Mouse (Mus musculus) MEL (cell line): Measurements from ENCODE around the gene Tnni2. TPM values are rescaled to one million over a fixed set of nuclear protein-coding genes. Genes with fewer than 3 reads are reported as not detected.

ENCODE experiments used
- DNase-seq: peaks from one replicate; pipeline ENCODE4 v3.0.0; 2011; ENCODE audit warnings: low read depth, low spot score
- H3K27ac ChIP-seq: 2 replicates; pipeline ENCODE4 v1.5.1; 2012; ENCODE audit warnings: low read depth, mild to moderate bottlenecking, control low read depth, low read length, moderate library complexity; ENCODE audit not compliant: control insufficient read depth
- H3K27me3 ChIP-seq, 2 experiments: fragments of 150-350 bp in 1 of 2; sonication (generic) in 1 of 2; 2 replicates each; pipeline ENCODE4 v1.6.1; 2012; ENCODE audit warnings: low read length in 2 of 2, mild to moderate bottlenecking in 2 of 2, improper control_type of control experiment in 1 of 2, moderate library complexity in 1 of 2; ENCODE audit not compliant: insufficient read depth in 2 of 2, control insufficient read depth in 1 of 2
- H3K36me3 ChIP-seq, 2 experiments: 2 replicates each; pipeline ENCODE4 v1.6.1; 2012 to 2014; ENCODE audit warnings: low read length in 2 of 2, improper control_type of control experiment in 1 of 2, inconsistent platforms in 1 of 2, mild to moderate bottlenecking in 1 of 2; ENCODE audit not compliant: insufficient read depth in 2 of 2, control insufficient read depth in 1 of 2
- H3K4me1 ChIP-seq, 2 experiments: fragments of 150-350 bp in 1 of 2; sonication (generic) in 1 of 2; 2 replicates each; pipeline ENCODE4 v1.6.1; 2012; ENCODE audit warnings: low read length in 2 of 2, improper control_type of control experiment in 1 of 2, mild to moderate bottlenecking in 1 of 2; ENCODE audit not compliant: insufficient read depth in 2 of 2, control insufficient read depth in 1 of 2
- H3K4me3 ChIP-seq, 2 experiments: fragments of 150-350 bp in 1 of 2; sonication (generic) in 1 of 2; 2 replicates each; pipeline ENCODE4 v1.5.1; 2012; ENCODE audit warnings: low read depth in 2 of 2, low read length in 2 of 2, mild to moderate bottlenecking in 2 of 2, moderate library complexity in 2 of 2, control low read depth in 1 of 2, improper control_type of control experiment in 1 of 2; ENCODE audit not compliant: control insufficient read depth in 1 of 2, insufficient read depth in 1 of 2
- H3K79me2 ChIP-seq: 2 replicates; pipeline ENCODE4 v1.6.1; 2012; ENCODE audit warnings: mild to moderate bottlenecking, low read length, moderate library complexity; ENCODE audit not compliant: control insufficient read depth, poor library complexity, insufficient read depth
- H3K9ac ChIP-seq: 2 replicates; pipeline ENCODE4 v1.6.1; 2012; ENCODE audit warnings: low read depth, mild to moderate bottlenecking, control low read depth, low read length, moderate library complexity; ENCODE audit not compliant: control insufficient read depth, poor library complexity, severe bottlenecking
- H3K9me3 ChIP-seq: fragments of 150-350 bp; sonication (generic); replicated peaks from 2 replicates; pipeline ENCODE4 v1.6.1; 2012; ENCODE audit warnings: mild to moderate bottlenecking, low read length, improper control_type of control experiment, moderate library complexity; ENCODE audit not compliant: insufficient read depth
- BHLHE40 ChIP-seq: IDR thresholded peaks from 2 replicates; pipeline ENCODE4 v1.6.1; 2012; ENCODE audit warnings: low read depth, mild to moderate bottlenecking, inconsistent platforms, low read length, improper control_type of control experiment, borderline replicate concordance
- CHD1 ChIP-seq: IDR thresholded peaks from 2 replicates; pipeline ENCODE4 v1.6.1; 2012; ENCODE audit warnings: low read depth, mild to moderate bottlenecking, inconsistent platforms, low read length, improper control_type of control experiment
- CTCF ChIP-seq, 3 experiments: IDR thresholded peaks in 2 of 3; conservative IDR thresholded peaks in 1 of 3; 2 replicates each; pipeline ENCODE4 v1.5.1; 2011 to 2012; ENCODE audit warnings: low read length in 3 of 3, low read depth in 2 of 3, mild to moderate bottlenecking in 2 of 3, improper control_type of control experiment in 1 of 3, inconsistent platforms in 1 of 3, mixed read lengths in 1 of 3, moderate library complexity in 1 of 3; ENCODE audit not compliant: control insufficient read depth in 1 of 3, insufficient read depth in 1 of 3, poor library complexity in 1 of 3, severe bottlenecking in 1 of 3
- E2F4 ChIP-seq: IDR thresholded peaks from 2 replicates; pipeline ENCODE4 v1.6.1; 2011; ENCODE audit warnings: low read depth, low read length, improper control_type of control experiment, borderline replicate concordance
- ELF1 ChIP-seq: IDR thresholded peaks from 2 replicates; pipeline ENCODE4 v1.6.1; 2014; ENCODE audit warnings: low read depth, mild to moderate bottlenecking, inconsistent platforms, low read length, improper control_type of control experiment, moderate library complexity
- EP300 ChIP-seq, 2 experiments: IDR thresholded peaks; 2 replicates each; pipeline ENCODE4 v1.6.1; 2011; ENCODE audit warnings: improper control_type of control experiment in 2 of 2, low read length in 2 of 2, low read depth in 1 of 2, mild to moderate bottlenecking in 1 of 2
- GABPA ChIP-seq: IDR thresholded peaks from 2 replicates; pipeline ENCODE4 v1.6.1; 2012; ENCODE audit warnings: low read depth, mild to moderate bottlenecking, inconsistent platforms, low read length, improper control_type of control experiment, moderate library complexity
- HCFC1 ChIP-seq: IDR thresholded peaks from 2 replicates; pipeline ENCODE4 v1.6.1; 2012; ENCODE audit warnings: low read depth, mild to moderate bottlenecking, inconsistent platforms, low read length, improper control_type of control experiment, moderate library complexity
- KAT2A ChIP-seq: conservative IDR thresholded peaks from 2 replicates; pipeline ENCODE4 v1.6.1; 2012; ENCODE audit warnings: low read depth, low read length, improper control_type of control experiment, inconsistent platforms
- MAFK ChIP-seq: IDR thresholded peaks from 2 replicates; pipeline ENCODE4 v1.6.1; 2011; ENCODE audit warnings: low read depth, mild to moderate bottlenecking, low read length, improper control_type of control experiment, borderline replicate concordance
- MAX ChIP-seq: IDR thresholded peaks from 2 replicates; pipeline ENCODE4 v1.6.1; 2011; ENCODE audit warnings: low read length, improper control_type of control experiment
- MEF2A ChIP-seq: IDR thresholded peaks from 2 replicates; pipeline ENCODE4 v1.6.1; 2014; ENCODE audit warnings: low read depth, mild to moderate bottlenecking, inconsistent platforms, low read length, improper control_type of control experiment; ENCODE audit not compliant: poor library complexity, insufficient replicate concordance, severe bottlenecking; ENCODE audit errors: extremely low read depth
- MXI1 ChIP-seq: IDR thresholded peaks from 2 replicates; pipeline ENCODE4 v1.6.1; 2011; ENCODE audit warnings: mild to moderate bottlenecking, low read depth, low read length, improper control_type of control experiment
- MYC ChIP-seq: IDR thresholded peaks from 2 replicates; pipeline ENCODE4 v1.6.1; 2011; ENCODE audit warnings: low read depth, mild to moderate bottlenecking, low read length, improper control_type of control experiment, moderate library complexity
- NELFE ChIP-seq: IDR thresholded peaks from 2 replicates; pipeline ENCODE4 v1.6.1; 2011; ENCODE audit warnings: low read depth, low read length, improper control_type of control experiment
- NRF1 ChIP-seq: IDR thresholded peaks from 2 replicates; pipeline ENCODE4 v1.6.1; 2014; ENCODE audit warnings: low read depth, mild to moderate bottlenecking, inconsistent platforms, low read length, improper control_type of control experiment, moderate library complexity; ENCODE audit not compliant: poor library complexity, insufficient read depth, severe bottlenecking
- POLR2AphosphoS2 ChIP-seq: IDR thresholded peaks from 2 replicates; pipeline ENCODE4 v1.6.1; 2011; ENCODE audit warnings: low read length, improper control_type of control experiment
- RAD21 ChIP-seq: IDR thresholded peaks from 2 replicates; pipeline ENCODE4 v1.6.1; 2011; ENCODE audit warnings: mild to moderate bottlenecking, low read depth, low read length, improper control_type of control experiment
- SIN3A ChIP-seq: IDR thresholded peaks from 2 replicates; pipeline ENCODE4 v1.6.1; 2012; ENCODE audit warnings: low read length, improper control_type of control experiment, inconsistent platforms
- TBP ChIP-seq: IDR thresholded peaks from 2 replicates; pipeline ENCODE4 v1.8.0; 2011; ENCODE audit warnings: low read depth, low read length, improper control_type of control experiment
- UBTF ChIP-seq: IDR thresholded peaks from 2 replicates; pipeline ENCODE4 v1.6.1; 2012; ENCODE audit warnings: low read depth, mild to moderate bottlenecking, inconsistent platforms, low read length, improper control_type of control experiment, moderate library complexity, borderline replicate concordance; ENCODE audit not compliant: insufficient read depth
- USF1 ChIP-seq: IDR thresholded peaks from 2 replicates; pipeline ENCODE4 v1.6.1; 2014; ENCODE audit warnings: low read depth, mild to moderate bottlenecking, inconsistent platforms, low read length, improper control_type of control experiment, moderate library complexity
- ZC3H11A ChIP-seq: IDR thresholded peaks from 2 replicates; pipeline ENCODE4 v1.6.1; 2012; ENCODE audit warnings: low read depth, mild to moderate bottlenecking, inconsistent platforms, low read length, improper control_type of control experiment
- polyA plus RNA-seq, 2 experiments: library from polyadenylated mRNA; stranded (reverse) in 1 of 2; unstranded in 1 of 2; fragments of >175 nt in 1 of 2; fragments of >200 nt in 1 of 2; gene quantifications; 2 replicates each; pipeline versions ENCODE4 v1.2.1 to v1.2.4; 2012; ENCODE audit warnings: low replicate concordance in 2 of 2, low read depth in 1 of 2; ENCODE audit not compliant: insufficient read length in 2 of 2, insufficient read depth in 1 of 2, missing spikeins in 1 of 2
- total RNA-seq: library from RNA; depleted of rRNA; stranded (reverse); fragments of 300-350 nt; gene quantifications from 2 replicates; pipeline ENCODE4 v1.2.3, GENCODE M21; 2012

Gene Tnni2
- total and polyA plus RNA-seq, 3 experiments, result 0.84 TPM; not detected in 2

DNA sequence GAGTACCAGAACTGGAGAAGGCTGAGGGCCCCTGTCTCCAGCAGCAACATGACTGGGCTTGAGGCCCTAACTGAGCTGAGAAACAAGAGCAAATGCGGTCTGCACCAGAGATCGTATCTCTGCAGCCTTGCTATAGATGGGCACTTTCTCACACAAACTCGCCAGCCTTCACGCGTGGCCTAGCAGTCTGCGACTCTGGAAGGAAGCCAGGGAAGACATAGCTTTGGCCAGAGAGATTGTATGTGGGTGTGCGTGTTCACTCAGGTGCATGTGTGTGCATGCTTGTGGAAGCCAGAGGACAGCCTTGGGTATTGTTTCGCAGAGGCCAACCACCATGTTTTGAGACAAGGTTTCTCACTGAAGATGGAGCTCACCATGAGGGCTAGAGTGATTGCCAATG lies 32.9 kb upstream of the Tnni2 start:
- H3K4me3 ChIP-seq, result no peak overlapping the region
- no peak overlapping the region for H3K27ac ChIP-seq
- H3K9me3 ChIP-seq, result no peaks in the 10 kb centered on the region
- TF ChIP-seq SIN3A (no peak), ELF1 (no peak), E2F4 (no peak), ZC3H11A (no peak), NELFE (no peak), MAX (no peak), USF1 (no peak)
- no peaks in the 10 kb centered on the region for H3K79me2 ChIP-seq
- peaks cover 0 to 6% of the 10 kb centered on the region in 2 experiments; a peak in 2 of 4 replicates for H3K36me3 ChIP-seq
- H3K9ac ChIP-seq, result no peak overlapping the region
- no peaks in the 10 kb centered on the region for H3K27me3 ChIP-seq
- peaks cover 2 to 17% of the 10 kb centered on the region in 2 experiments; a peak in 3 of 4 replicates for H3K4me1 ChIP-seq
- DNase-seq, result no peak

DNA sequence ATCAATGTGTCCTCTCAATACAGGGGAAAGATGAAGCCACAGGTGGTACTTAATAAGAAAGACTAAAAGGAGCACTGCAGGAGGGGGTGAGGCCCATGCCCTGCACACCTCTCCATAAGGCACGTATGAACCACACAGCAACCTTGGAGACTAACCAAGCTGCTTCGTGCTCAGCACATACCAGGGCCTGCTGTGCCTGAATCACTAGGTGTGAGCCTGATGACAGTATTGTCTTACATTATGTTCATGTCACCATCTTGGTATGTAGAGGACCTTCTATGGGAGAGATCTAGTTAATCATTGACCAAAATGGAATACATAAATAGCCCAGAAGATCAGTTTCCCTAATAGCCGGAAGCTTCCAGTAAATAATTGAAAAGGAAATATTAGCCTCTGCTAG lies 32.0 kb upstream of the Tnni2 start:
- no peak for DNase-seq
- Histone ChIP-seq H3K9me3 (no peaks in the 10 kb centered on the region), H3K79me2 (no peaks in the 10 kb centered on the region), H3K4me3 (no peak overlapping the region), H3K4me1 (peaks cover 0 to 11% of the 10 kb centered on the region in 2 experiments; a peak in 1 of 4 replicates), H3K27ac (no peak overlapping the region), H3K36me3 (0 out of 4 replicates have a peak, but pooled peaks cover 0 to 2% of the 10 kb centered on the region in 2 experiments), H3K9ac (no peak overlapping the region), H3K27me3 (no peaks in the 10 kb centered on the region)
- no peak for TF ChIP-seq ELF1
- TF ChIP-seq CHD1, result no peak
- TF ChIP-seq HCFC1, result no peak
- TF ChIP-seq KAT2A, result no peak
- TF ChIP-seq UBTF, result no peak
- no peak for TF ChIP-seq MXI1
- TF ChIP-seq POLR2AphosphoS2, result no peak
- TF ChIP-seq MAFK, result no peak
- TF ChIP-seq USF1, result no peak
- no peak for TF ChIP-seq NELFE
- TF ChIP-seq TBP, result no peak
- no peak for TF ChIP-seq NRF1
- TF ChIP-seq EP300 (IDR thresholded peaks at IDR 0.05; ENCODE audit: low read depth in 1 of 2, low read length in 2 of 2), result no peak
- TF ChIP-seq MYC, result no peak
- TF ChIP-seq GABPA, result no peak
- TF ChIP-seq BHLHE40, result no peak
- TF ChIP-seq MAX, result no peak
- TF ChIP-seq MEF2A, result no peak
- no peak for TF ChIP-seq CTCF (IDR thresholded peaks at IDR 0.05 in 2 of 3, conservative IDR thresholded peaks at IDR 0.05 in 1 of 3; ENCODE audit: control insufficient read depth in 1 of 3, insufficient read depth in 1 of 3, low read depth in 2 of 3, low read length in 3 of 3, poor library complexity in 1 of 3, severe bottlenecking in 1 of 3)
- TF ChIP-seq RAD21, result no peak
